Mouse (Mus musculus): ENCODE results near the gene Jarid2.

The Jarid2 gene

GRCm38 (mm10) chr13:44730146-44730864, 1.0 kb downstream of the Jarid2 start:
- DNase-seq: peak; percentile 97

GRCm38 (mm10) chr13:44730939-44731551, 1.8 kb downstream of the Jarid2 start:
- peak; percentile 86 for DNase-seq

- peak; percentile 31 for DNase-seq
Observed at GRCm38 (mm10) chr13:44731727-44732441, 2.6 kb downstream of the Jarid2 start.

DNA sequence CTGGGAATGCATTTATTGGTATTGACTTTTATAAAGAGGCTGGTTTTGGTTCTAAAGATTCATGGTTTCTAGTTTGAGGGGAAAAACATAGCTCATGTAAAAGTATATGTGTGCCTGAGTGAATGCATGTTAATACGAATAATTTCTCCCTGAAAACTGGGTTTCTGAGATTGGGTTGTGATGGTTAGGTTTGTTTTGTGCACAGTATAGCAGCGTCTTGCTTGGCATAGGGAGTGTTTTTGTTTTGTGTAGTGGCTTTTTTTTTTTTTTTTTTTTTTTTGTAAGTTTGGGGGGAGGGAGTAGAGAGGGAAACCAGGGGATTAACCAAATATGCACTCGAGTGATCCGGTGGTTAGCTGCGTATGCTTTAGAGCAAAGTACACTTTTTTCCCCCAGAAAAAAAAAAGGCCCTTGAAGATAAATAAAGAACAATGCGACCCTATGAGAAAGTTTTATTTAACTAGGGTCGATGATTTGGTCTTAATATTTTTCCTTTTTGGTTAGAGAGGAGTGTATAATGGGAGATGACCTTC, 3.2 kb downstream of the Jarid2 start:
- DNase-seq: no peak

DNA sequence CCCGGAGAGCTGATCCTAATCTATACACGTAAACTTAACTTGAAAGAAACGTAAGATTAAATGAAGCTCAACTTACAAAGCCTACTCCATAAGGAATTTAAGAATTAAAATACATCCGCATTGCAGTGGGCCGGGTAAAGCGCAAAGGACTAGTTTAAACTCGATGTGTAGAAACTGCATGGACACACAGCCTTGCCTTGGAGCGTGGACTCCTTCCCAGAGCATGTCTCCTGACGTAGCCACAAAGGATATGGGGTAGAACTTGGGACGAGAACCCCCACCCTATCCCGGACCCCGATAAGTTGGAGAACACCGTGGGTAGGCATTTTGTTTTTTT, 3.7 kb downstream of the Jarid2 start:
- DNase-seq: no peak

DNA sequence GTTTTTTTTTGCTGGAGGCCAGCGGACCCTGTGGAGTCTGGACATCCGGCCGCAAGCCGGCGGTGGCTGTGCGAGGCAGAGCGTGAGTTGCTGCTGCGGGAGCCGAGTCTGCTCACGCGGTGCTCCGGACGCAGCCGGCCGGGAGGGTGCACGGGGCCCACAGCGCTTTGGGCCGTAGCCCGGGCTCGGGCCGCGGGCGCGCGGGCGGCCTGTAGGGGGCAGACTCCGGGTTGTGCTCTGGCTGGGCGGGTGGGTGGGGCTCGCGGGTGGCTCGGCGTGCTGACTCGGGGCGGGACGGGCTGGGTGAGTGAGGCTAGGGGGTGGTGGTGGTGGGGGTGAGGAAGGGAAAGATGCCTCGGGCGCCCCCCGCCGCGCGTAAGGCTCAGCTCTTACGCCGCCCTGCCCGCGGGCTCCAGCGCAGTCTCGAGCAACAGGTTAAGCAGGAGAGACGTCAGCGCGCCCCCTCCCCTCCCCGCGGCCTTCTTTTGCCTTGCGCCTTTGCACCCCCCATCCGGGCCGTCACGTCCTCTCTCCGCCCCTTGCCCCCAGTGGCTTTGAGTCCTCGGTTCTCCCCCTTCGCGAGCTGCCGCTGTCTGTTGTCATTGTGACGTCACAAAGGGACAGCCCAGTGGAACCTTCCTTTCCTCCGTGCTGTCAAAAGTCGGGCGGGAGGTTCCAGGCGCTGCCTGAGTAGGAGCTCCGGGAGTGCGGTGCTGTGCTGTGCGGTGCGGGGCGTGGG, 4.3 kb downstream of the Jarid2 start:
- DNase-seq: peak; percentile 96

GRCm38 (mm10) chr13:44734441-44734840, 5.2 kb downstream of the Jarid2 start:
- DNase-seq: peak; percentile 18

DNA sequence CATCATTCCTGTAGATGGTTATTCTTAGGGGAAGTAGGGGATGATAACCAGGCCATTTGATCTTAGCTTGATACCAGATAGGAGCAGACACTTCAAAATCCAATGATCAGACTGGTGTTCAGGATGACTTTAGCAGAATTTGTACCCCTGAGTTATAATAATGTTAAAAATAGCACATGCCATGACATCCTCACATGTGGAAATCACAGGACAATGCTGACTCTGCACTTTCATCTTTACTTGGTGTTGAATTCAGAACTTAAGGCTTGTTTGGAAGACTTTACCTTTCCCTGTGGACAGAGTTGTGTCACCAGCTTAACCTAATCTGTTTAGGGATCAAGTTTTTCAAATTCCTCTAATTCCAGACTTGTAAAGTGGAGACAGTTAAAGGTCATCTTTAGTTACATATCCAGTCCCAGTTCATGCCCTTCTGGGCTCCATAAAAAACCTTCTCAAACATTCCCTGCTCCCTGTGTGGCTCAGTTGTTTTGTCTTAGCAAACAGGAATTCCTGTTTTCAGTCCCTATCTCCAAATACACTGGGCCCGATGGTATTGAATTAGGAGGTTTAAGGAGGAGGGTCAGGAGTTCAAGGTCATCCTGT, 5.9 kb downstream of the Jarid2 start:
- no peak for DNase-seq

- DNase-seq: no peak
Observed at GRCm38 (mm10) chr13:44737297-44737696, 8.0 kb downstream of the Jarid2 start.

DNA sequence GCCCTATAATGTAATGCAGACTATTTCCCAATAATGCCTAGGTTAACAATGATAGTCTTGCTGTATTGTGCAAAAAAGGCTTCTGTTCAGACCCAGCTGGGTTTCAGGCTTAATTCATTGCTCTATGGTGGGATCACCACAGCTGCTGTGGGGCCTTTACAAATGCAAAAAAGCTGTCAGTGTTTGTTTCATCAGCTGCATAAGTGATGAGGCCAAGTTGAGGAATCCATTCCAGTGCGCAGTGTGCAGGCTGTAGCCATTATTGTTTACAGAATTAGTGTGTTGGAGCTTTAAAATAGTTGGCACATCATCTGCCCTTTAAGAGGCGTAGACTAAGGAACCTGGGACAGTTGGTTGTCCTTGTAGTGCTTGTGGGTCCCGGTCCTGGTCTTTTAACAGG, 22.5 kb downstream of the Jarid2 start:
- DNase-seq: no peak

DNA sequence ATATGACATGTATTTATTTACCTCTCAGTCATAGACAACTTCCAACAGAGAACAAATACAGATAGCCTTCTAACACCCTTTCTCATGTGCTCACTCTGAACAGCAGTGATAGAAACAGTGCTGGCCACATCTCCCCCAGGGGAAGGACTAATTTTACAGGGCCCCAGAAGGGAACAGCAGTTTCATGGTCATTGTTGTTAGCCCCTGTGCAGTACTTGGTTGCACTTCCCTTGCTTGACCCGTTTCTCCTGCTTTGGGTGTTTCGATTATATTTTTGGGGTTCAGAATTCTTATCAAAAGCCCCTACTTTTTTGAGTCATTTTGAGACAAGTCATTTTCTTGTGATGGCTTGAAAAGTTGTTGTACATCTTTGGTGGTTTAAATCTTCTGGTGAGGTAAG, 23.9 kb downstream of the Jarid2 start:
- no peak for DNase-seq

DNA sequence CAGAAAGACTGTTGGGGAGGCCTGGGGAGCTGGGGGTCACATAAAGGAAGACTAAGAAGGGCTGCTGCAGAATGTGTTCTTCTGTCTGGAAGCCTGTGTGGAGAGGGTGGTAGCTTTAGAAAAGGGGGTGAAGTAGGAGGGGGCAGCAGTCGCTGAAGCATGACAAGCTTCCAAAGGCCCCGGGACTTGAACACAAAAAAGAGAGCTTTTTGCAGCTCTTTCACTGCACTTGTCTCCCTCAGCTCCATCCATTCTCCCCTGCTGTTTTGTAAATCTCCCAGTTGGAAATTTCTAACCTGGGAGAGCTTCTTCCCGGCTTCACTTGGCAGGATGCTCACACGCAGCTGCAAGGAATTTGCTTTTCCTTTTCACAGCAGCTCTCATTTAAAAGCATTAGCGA, 26.2 kb downstream of the Jarid2 start:
- DNase-seq: no peak

DNA sequence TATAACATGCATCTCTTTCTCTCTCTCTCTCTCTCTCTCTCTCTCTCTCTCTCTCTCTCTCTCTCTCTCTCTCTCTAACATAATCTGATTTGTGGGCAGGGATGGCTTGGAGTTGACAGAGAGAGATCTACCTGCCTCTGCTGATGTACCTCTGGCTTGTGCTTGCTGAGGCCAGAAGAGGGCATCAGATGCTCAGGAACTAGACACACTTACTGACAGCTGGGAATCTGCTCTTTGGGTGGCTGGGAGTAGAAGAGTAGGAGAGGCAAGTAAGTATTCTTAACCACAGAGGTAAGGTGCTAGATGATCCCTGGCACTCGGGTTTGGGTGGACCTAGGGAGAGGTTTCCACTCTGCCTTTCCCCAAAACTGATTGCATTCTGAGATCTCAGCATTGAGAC, 29.5 kb downstream of the Jarid2 start:
- peak; percentile 45 for DNase-seq

GRCm38 (mm10) chr13:44760761-44761160, 31.5 kb downstream of the Jarid2 start:
- no peak for DNase-seq

GRCm38 (mm10) chr13:44763068-44763467, 33.8 kb downstream of the Jarid2 start:
- DNase-seq: no peak

GRCm38 (mm10) chr13:44767751-44768150, 38.5 kb downstream of the Jarid2 start:
- no peak for DNase-seq

- DNase-seq: no peak
Observed at GRCm38 (mm10) chr13:44770808-44771605, 41.7 kb downstream of the Jarid2 start.

DNA sequence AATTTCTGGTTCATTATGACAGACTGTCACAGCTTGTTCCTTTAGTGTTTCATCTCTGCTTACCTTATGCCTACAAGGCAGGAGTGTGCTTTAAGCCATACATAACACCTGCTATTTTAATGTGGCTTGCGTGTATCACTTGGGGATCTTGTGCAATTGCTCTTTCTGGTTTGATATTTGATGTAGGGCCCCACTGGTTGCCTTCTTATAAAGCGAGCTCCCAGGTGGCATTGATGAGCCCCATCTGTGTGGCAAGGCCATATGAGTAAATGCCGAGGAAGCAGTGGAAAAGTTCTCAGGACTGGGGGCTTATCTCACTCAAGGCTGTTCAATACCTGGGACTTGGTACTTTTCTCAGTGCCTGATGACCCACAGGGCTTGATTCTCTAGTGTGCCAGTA, 43.5 kb downstream of the Jarid2 start:
- peak; percentile 44 for DNase-seq

- no peak for DNase-seq
Observed at GRCm38 (mm10) chr13:44774351-44774750, 45.1 kb downstream of the Jarid2 start.

GRCm38 (mm10) chr13:44775396-44775795, 46.1 kb downstream of the Jarid2 start:
- DNase-seq: no peak

DNA sequence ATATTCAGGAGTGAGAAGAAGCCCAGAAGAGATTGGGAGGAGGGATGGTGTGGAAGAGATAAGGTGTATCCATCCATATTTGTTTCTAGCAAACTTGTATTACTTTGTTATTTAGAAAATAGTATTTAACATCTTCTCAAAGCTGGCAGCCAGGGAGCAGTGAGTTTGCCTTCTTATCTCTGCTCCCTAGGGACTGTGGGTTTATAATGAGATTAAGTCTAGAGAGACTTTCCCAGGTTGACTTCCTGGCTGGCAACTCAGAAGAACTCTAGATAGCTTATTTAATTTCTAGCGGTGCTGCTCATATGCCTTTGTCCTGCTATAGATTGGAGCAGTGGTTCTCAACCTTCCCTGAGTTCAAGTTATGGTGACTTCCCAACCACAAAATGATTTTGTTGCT, 51.2 kb downstream of the Jarid2 start:
- no peak for DNase-seq

DNA sequence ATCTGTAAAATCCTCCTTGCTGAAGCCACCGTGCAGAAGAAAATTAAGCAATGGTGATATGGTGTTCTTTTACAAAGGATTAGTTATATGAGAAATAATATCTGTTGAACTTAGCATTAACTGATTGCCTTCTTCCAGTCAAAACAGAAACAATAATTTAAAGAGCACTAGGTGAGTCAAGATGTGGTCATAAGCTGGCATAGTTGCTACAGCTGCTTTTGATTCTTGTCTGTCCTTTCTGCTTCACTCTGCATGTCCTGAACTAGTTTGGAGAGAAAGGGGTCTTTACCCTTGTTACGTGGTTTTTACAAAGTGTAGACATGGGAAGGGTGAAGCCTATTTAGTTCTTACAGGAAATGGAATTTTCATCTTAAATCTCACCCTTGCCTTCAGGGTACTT, 51.9 kb downstream of the Jarid2 start:
- DNase-seq: no peak

All from thymus, postnatal 4 days (tissue).